Mouse (Mus musculus): ENCODE measurements around the gene Rnaset2a.
"Not testable (repeated sequence)": the region's sequence is repeated elsewhere in the genome, so short reads cannot be mapped to it uniquely, and the experiment has no call there.

Rnaset2a gene

DNA sequence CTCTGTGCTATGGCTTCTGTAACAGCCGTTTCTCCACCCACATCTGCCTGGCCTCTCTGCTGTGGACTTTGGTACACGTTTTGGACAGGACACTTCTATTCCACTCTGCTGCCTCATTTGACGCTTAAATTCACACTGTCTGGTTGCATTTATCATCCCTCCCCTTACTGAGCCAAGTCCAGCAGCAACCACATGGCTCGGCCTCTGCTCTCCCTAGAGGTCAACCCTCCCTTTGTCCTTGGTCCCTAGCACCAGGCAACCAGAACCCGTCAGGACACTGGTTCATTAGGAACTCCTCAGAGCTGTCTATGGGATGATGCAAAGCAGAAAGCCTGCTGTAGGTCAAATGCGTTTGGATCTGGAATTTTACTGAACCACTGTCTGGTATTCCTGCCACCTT lies 17.0 kb downstream of the Rnaset2a start:
- not testable (repeated sequence) for DNase-seq

DNA sequence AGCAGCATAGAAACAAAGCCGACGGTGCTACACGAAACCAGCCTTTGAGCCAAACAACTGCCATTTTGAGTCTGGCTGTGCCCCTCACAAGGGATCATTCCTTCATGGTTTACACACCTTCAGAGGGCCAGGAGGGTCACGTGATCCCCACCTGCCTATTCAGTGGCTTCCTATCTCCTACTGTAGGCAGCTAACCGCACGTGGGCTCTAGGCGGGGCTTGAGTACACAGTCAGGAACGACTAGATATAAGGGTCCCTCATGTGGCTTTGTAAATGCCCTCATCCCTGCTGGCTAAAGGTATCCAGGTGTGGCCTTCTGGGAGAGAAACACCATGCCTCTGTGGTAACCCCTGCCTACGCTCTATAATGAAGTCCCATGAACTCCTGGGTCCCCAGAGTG lies 18.3 kb downstream of the Rnaset2a start:
- not testable (repeated sequence) for DNase-seq

DNA sequence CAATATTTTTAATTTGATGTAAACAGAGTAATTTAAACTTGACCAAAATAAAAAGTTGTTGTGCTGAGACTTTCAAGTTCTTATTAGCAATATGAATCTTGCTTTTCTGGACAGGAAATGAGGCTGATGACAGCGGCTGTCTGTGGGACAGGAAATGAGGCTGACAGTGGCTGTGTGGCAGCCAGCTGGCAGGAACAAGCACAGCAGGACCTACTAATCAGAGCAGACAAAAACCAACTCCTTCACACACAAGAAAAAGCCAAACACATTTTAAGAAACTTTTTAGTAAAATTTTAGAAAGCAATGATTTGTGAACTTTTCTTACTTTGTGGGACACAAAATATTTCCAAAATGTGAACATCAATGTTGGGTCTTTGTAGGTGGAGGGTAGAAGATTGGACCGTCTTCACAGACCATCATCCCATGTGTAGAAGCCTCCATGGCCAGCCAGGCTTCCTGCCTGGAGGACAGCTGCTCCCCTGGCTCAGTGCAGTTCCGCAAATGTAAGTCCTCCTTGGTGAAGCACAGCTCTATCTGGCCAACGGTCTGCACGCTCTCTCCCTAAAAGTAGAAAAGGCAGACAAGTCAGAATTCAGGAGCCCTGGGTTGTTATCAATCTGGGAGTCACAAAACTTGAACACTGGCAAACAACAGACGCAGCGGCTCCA lies 19.4 kb downstream of the Rnaset2a start:
- DNase-seq: not testable (repeated sequence)

DNA sequence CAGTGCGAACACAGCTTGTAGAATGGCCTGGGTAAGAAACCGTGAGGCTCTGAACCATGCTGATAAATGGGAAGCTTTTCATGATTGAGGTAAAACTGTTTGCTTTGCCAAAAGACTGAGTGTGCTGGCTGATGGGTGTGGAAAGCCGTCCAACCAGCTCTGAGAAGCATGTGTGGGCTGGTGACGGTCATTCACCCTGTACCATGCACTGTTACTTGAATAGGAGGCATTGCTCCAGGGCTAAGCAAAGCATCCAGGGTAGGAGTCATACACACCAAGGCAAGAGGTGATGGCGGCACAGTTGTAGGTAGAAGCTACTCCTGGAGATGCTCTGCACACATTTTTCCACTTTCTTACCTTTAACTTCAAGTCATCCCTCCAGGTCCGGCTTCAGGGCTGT lies 23.3 kb downstream of the Rnaset2a start:
- not testable (repeated sequence) for DNase-seq

DNA sequence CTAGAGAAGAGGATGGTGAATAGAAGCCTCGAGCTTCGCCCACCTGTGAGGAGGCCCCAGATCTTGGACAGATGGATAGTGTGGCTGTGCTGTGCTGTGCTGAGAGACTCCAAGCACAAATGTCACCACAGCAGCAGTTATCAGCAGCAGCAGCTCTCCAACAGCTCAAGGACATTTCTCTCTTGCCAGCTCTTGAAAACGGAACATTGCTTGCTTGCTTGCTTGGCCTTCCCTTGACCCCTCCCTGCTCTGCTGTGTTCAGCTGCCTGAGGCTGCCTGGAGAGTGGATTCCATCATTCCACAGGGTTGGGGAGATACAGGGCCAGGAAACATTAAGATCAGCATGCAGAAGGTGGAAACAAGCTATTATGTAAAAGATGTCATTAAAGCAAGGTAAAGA lies 24.9 kb downstream of the Rnaset2a start:
- DNase-seq: not testable (repeated sequence)

DNA sequence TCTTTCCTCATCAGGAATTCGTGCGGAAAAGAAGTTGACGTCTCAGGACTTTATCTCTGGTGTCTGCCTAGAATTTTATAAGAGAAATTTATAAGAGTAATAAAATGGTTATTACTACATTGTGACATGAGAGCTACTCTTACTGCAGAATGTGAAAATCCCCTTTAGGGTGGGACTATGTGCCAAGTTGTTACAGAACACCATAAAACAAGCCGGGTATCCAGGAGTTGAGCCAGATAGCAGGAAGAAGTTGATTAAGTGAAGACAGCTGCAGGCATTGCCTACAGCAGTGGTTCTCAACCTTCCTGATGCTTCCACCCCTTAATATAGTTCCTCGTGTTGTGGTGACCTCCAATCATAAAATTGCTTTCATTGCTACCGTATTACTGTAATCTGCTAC lies 31.0 kb downstream of the Rnaset2a start:
- DNase-seq: not testable (repeated sequence)

DNA sequence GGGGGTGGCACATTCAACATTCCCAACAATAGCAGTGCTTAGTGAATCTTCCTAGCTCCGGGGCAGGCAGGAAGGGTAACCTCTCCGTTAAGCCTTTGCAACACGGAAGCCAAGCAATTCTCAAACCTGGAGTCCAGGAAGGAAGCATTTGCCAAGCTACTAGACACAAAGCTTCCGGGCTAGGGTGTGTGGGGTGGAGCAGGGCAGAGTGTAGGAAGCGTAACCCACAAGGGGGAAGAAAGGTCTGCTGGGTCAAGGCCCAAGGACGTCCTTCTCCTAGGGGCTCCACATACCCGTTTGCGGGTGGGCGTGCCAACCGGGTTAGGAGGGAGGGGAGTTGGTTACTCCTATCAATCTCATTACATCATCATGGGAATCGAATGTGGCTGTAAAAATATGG lies 31.5 kb downstream of the Rnaset2a start:
- DNase-seq: not testable (repeated sequence)

DNA sequence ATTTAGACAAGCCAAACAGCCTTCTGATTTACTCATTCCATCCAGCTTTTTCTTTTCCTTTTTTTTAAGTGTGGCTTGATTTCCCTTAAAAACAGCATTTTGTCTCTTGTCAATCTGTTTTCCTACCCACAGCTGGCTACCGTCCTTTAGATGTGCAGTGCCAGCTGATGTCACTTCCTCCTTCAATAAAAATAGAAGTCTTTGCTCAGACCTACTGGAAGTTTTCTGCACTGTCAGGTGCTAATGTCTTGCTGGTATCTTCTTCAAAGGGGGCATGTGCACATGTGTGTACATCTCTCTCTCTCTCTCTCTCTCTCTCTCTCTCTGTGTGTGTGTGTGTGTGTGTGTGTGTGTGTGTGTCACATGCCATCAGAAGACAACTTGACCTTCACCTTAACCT lies 35.7 kb downstream of the Rnaset2a start:
- DNase-seq: not testable (repeated sequence)

DNA sequence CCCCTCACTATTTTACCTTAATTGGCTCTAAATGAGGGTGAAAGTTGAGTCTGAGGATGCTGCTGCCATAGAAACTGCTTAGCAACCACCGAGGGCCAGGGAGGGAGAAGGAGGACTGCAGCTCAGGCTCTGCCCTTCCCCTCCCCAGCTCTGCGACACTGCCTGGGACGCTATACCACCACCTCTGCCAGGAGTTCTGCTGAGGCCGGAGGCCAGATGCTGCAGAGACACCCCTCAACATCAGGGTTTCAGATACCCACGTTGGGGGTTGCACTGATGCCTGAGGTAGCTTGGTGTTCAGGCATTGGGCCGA lies 46.6 kb downstream of the Rnaset2a start:
- not testable (repeated sequence) for DNase-seq

DNA sequence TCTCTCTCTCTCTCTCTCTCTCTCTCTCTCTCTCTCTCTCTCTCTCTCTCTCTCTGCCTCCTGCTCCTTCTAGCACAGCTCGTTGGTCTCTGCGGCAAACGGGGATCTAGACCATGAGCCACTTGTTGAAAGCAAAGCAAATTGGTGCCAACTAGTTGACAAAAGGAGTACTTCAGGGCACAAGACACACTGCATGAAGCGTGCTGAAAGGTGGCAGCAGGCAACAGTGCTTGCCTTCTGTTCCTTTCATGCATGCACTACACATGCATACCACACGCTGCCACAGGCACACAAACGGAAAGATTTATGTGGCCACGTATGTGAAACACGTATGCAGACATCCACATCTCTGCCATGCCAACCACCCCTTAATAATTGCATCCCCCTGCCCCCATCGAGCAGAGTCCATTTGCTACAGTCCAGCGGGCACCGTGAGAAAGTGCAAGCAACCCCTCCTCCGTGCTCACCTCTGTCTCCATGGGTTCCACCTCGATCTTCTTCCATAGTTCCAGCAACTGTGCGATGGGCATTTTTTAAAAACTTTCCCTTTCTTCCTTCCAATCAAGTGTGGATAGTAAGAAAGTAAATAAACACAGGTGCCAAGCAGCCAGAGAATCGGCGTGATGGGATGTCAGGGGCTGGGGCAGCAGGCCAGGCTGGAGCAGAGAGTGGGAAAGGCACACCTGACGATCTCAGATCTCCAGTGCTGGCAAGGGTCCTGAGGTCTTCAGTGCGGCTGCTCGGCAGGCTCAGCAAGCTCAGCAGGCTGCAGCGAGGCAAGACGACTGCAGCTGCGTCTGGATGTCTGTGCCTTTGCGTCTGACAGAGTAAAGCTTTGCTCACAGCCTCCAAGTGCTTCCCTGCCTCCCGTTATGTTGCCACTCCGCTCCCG lies 47.2 kb downstream of the Rnaset2a start:
- not testable (repeated sequence) for DNase-seq

DNA sequence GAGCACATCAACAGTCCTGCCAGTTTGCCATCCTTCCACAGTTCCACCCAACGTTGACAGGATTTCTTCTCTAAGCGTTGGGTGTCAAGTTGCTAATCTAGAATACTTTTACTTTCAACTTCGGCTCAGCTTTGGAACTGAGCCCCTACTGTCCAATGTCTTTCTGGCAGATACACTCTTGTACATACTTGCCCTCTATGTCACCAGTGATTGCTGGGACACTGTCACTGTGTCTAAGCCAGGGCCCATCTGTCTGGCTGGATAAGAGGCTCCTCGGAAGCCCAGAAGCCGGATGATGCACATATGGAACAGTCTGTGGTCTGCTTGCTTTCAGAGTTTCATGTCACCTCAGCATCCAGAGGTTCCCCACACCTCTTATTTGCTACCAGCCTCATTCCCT lies 51.7 kb downstream of the Rnaset2a start:
- DNase-seq: not testable (repeated sequence)

DNA sequence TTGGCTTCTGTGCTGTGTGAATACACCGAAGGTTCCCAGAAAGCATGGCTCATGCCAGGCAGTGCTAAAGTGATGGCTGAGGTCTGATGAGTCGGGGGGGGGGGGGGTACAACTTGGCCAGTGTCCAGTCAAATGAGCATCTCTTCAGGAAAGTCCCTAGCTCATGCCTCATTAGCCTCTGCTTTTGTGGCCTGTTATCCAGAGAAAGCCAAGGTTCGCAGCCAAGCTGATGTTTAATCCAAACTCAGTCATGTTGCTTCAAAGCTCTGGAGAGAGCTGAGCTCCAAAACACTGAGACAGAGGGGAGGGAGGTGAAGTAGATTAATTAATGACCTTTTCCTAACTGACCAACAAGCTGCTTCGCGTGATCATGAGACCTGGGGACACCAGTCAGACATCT lies 52.2 kb downstream of the Rnaset2a start:
- not testable (repeated sequence) for DNase-seq

DNA sequence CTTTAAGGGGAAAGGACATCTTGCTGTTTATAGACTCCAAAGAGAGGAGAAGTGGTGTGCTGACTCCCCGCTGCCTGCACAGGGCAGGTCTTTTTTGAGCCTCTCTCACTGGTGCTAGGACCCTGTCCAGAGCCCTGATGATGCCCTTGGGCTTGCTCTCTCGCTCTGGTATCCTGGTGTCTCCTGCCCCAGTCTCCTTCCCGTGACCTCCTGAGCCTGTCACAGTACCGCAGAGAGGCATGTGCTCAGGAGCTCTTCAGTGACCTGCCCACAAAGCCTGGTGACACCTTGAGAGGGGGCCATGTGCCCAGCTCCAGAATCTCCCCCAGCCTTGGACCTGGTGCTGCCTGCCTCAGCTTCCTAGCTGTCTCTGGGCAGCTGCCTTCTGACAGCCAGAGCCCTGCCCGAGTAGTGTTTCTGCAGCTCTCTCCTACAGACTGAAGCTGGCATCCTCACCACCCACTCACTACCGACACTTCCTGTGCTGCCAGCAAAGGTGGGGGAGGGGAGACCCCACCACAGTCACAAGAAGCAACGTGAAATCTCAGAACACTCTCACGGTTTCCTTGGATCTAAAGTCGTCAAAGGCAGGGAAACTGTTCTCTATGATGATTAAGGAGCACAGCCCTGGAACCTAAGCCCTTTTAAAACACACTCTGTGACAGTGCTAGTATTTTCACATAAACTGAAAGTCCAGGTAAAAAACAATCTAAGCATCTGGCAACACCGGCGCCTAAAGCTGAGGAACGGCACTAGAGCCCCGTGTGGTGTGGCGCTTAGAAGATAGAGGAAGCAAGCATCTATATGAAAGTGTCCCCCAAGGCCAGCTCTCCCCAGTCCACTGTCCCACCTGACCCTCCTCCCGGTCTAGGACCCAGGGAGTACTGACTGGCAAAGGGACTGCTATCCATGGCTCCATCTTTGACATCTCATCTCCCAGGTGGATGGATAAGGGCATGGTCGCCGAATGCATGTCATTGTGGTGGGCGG lies 55.1 kb downstream of the Rnaset2a start:
- not testable (repeated sequence) for DNase-seq

DNA sequence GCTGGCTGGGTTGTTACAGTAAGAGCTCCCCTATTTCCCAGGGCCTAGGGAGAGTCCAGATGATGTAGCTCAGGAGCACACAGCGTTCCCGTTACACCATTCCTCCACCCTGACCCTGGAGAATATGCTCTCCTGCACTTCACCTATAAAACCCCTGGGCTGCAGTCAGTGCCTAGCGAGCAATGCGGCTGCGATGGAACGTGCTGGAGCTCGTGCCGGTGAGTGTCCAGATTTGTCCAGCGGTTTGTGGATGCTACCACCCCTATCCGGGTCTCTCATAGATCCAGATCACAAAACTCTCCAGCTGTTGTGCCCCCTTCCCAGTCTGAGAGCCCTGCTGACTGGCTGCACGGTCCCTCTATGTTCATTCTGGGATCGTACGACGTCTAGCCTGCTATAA lies 56.6 kb downstream of the Rnaset2a start:
- not testable (repeated sequence) for DNase-seq

DNA sequence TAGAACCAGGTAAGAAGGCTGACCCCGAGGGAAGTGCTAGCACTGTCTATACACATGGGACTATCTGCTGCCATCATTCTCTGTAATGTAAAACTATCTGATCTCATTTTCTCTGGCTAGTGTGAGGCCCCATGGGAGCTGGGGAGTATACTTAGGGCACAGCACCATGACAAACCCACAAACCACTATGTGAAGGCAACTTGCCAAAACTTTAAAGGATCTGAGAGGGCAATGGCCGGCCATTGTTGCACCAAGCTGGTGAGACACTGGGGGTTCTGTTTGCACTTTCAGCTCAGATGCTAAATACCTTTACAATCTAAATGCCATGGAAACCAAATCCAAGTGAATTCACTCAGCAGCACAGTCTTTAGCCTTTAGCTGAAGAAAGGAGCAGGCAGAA lies 78.0 kb downstream of the Rnaset2a start:
- DNase-seq: not testable (repeated sequence)
